Mouse (Mus musculus) megakaryocyte, embryonic 14.5 days (primary cell): ENCODE data around the gene Rad51b.

Source experiments
- FLI1 ChIP-seq: IDR thresholded peaks from 2 replicates; pipeline ENCODE4 v1.6.1; 2012; ENCODE audit warnings: low read length, inconsistent platforms, mixed read lengths
- GATA1 ChIP-seq: IDR thresholded peaks from 3 replicates; pipeline ENCODE4 v1.6.1; 2012; ENCODE audit warnings: mixed read lengths, low read length, inconsistent platforms, borderline replicate concordance

GRCm38 (mm10) chr12:79452882-79453281 lies 155.8 kb downstream of the Rad51b start:
- TF ChIP-seq GATA1 (no peak), FLI1 (no peak)
